Mouse (Mus musculus) C2C12 (cell line): ENCODE measurements around the gene Dgkb. TPM values are rescaled to one million over a fixed set of nuclear protein-coding genes. Genes with fewer than 3 reads are reported as not detected.

Source experiments
- H3K27me3 ChIP-seq: one replicate; pipeline ENCODE4 v1.6.1; 2011; ENCODE audit not compliant: control insufficient read depth, insufficient read depth, insufficient read length
- H3K36me3 ChIP-seq: one replicate; pipeline ENCODE4 v1.6.1; 2011; ENCODE audit not compliant: control insufficient read depth, insufficient read depth
- H3K4me3 ChIP-seq: one replicate; pipeline ENCODE4 v1.5.1; 2011; ENCODE audit warnings: mild to moderate bottlenecking, control low read depth; ENCODE audit not compliant: poor library complexity, insufficient read depth, severe bottlenecking
- H3K79me2 ChIP-seq: one replicate; pipeline ENCODE4 v1.6.1; 2011; ENCODE audit not compliant: control insufficient read depth, insufficient read depth
- H3K79me3 ChIP-seq: one replicate; pipeline ENCODE4 v1.6.1; 2011; ENCODE audit warnings: low read depth, control low read depth
- H3ac ChIP-seq: one replicate; pipeline ENCODE3; 2011; ENCODE audit warnings: low read depth; ENCODE audit not compliant: control insufficient read depth, insufficient read length
- CEBPB ChIP-seq: IDR thresholded peaks from one replicate; pipeline ENCODE4 v1.6.1; 2011; ENCODE audit warnings: low read depth, mild to moderate bottlenecking, control low read depth, moderate library complexity
- CTCF ChIP-seq: IDR thresholded peaks from one replicate; pipeline ENCODE4 v1.5.1; 2011; ENCODE audit not compliant: control insufficient read depth, insufficient read depth, insufficient read length
- FOSL1 ChIP-seq: IDR thresholded peaks from one replicate; pipeline ENCODE4 v1.8.0; 2011; ENCODE audit warnings: mild to moderate bottlenecking, low read length; ENCODE audit not compliant: poor library complexity, insufficient read depth, severe bottlenecking
- MAX ChIP-seq: IDR thresholded peaks from one replicate; pipeline ENCODE4 v1.6.1; 2011; ENCODE audit warnings: mild to moderate bottlenecking, control low read depth
- MYOD1 ChIP-seq: IDR thresholded peaks from one replicate; pipeline ENCODE4 v1.6.1; 2011; ENCODE audit warnings: low read depth; ENCODE audit not compliant: control insufficient read depth, insufficient read length
- MYOG ChIP-seq: IDR thresholded peaks from one replicate; pipeline ENCODE4 v1.6.1; 2011; ENCODE audit not compliant: control insufficient read depth, insufficient read length; ENCODE audit errors: extremely low read depth
- USF1 ChIP-seq: IDR thresholded peaks from one replicate; pipeline ENCODE4 v1.6.1; 2011; ENCODE audit warnings: low read depth, mild to moderate bottlenecking, control low read depth, moderate library complexity
- polyA plus RNA-seq: library from polyadenylated mRNA; unstranded; fragments of >200 nt; fragmentation: generic; extraction: Trizol; gene quantifications from one replicate; pipeline ENCODE4 v1.2.1, GENCODE M21; 2012; ENCODE audit warnings: missing spikeins

Dgkb gene
- polyA plus RNA-seq, 1 experiment: not detected

DNA sequence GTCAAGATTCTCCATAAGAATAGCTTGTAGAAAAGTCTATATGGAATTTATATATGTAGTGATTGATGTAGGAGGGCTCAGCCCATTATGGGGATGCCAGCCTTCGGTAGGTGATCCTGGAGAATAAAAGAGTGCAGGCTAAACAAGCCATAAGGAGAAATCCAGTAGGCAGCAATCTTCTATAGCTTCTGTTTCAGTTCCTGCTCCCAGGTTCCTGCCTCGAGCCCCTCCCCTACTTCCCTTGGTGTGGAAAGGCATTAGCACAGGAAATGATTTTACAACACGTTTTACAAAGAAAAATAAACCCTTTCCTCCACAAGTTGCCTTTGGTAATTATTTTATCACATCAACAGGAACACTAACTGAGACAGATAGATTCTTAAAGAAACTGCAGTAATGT, 850.7 kb downstream of the Dgkb start:
- H3ac ChIP-seq: no peak overlapping the region
- H3K4me3 ChIP-seq: no peak overlapping the region
- TF ChIP-seq MYOD1: no peak
- no peak for TF ChIP-seq CTCF
- TF ChIP-seq CEBPB: no peak
- no peak for TF ChIP-seq FOSL1
- TF ChIP-seq MAX: no peak
- TF ChIP-seq USF1: no peak
- TF ChIP-seq MYOG: no peak
- no peaks in the 10 kb centered on the region for H3K27me3 ChIP-seq
- no peaks in the 10 kb centered on the region for H3K79me3 ChIP-seq
- no peaks in the 10 kb centered on the region for H3K36me3 ChIP-seq
- no peaks in the 10 kb centered on the region for H3K79me2 ChIP-seq
